Mouse (Mus musculus) urinary bladder, postnatal 14 days (tissue): ENCODE measurements around the gene Siah2.

Experiments used
- DNase-seq: peaks from one replicate; pipeline ENCODE4 v3.0.0; 2021; ENCODE audit warnings: low spot score

The Siah2 gene

GRCm38 (mm10) chr3:58691997-58692721, at the start of gene Siah2:
TSS of gene Siah2 (minus strand) at chr3:58692400.
- peak; percentile 90 for DNase-seq

GRCm38 (mm10) chr3:58739536-58739935, 47.3 kb upstream of the Siah2 start:
- DNase-seq: no peak

- DNase-seq: no peak
These were observed 46.3 kb upstream of the Siah2 start for GRCm38 (mm10) chr3:58738346-58739089.

GRCm38 (mm10) chr3:58731520-58731919, 39.3 kb upstream of the Siah2 start:
- DNase-seq: no peak

GRCm38 (mm10) chr3:58730580-58730979, 38.4 kb upstream of the Siah2 start:
- DNase-seq: no peak

GRCm38 (mm10) chr3:58729549-58729948, 37.3 kb upstream of the Siah2 start:
- no peak for DNase-seq

- no peak for DNase-seq
These were observed 35.4 kb upstream of the Siah2 start for GRCm38 (mm10) chr3:58727601-58728000.

GRCm38 (mm10) chr3:58727012-58727411, 34.8 kb upstream of the Siah2 start:
- peak; percentile 7 for DNase-seq

- DNase-seq: no peak
These were observed 34.2 kb upstream of the Siah2 start for GRCm38 (mm10) chr3:58726374-58726773.

GRCm38 (mm10) chr3:58724815-58725214, 32.6 kb upstream of the Siah2 start:
- DNase-seq: no peak

- DNase-seq: no peak
These were observed 31.5 kb upstream of the Siah2 start for GRCm38 (mm10) chr3:58723656-58724055.

GRCm38 (mm10) chr3:58719461-58720230, 27.4 kb upstream of the Siah2 start:
- DNase-seq: no peak

- no peak for DNase-seq
These were observed 24.5 kb upstream of the Siah2 start for GRCm38 (mm10) chr3:58716705-58717104.

GRCm38 (mm10) chr3:58714767-58715166, 22.6 kb upstream of the Siah2 start:
- no peak for DNase-seq

- no peak for DNase-seq
These were observed 21.8 kb upstream of the Siah2 start for GRCm38 (mm10) chr3:58714034-58714433.

- DNase-seq: no peak
These were observed 21.0 kb upstream of the Siah2 start for GRCm38 (mm10) chr3:58713191-58713590.

GRCm38 (mm10) chr3:58704547-58704946, 12.3 kb upstream of the Siah2 start:
- DNase-seq: no peak

- no peak for DNase-seq
These were observed 11.5 kb upstream of the Siah2 start for GRCm38 (mm10) chr3:58703748-58704147.

- DNase-seq: no peak
These were observed 10.1 kb upstream of the Siah2 start for GRCm38 (mm10) chr3:58702329-58702728.

GRCm38 (mm10) chr3:58701441-58701840, 9.2 kb upstream of the Siah2 start:
- DNase-seq: no peak

- DNase-seq: no peak
These were observed 5.7 kb upstream of the Siah2 start for GRCm38 (mm10) chr3:58697926-58698325.

GRCm38 (mm10) chr3:58696806-58697205, 4.6 kb upstream of the Siah2 start:
- no peak for DNase-seq

- DNase-seq: no peak
These were observed 3.3 kb upstream of the Siah2 start for GRCm38 (mm10) chr3:58695507-58695906.
